25 mouse cellular contexts compared by ENCODE assay signal in genomic region chr10:120446206-120446605, GRCm38 (mm10). TPM values are rescaled to one million over a fixed set of nuclear protein-coding genes. Genes with fewer than 3 reads are reported as not detected.
DNase-seq lines count a peak whose midpoint lies in the region; ATAC-seq and TF ChIP-seq lines count a peak whose summit lies in the region.
"Had no signal": no experiment of that assay in that cellular context is flagged by ENCODE, and none has a peak within 500 bp of the region (broad histone marks: within the 10 kb centered on the region; RNA-seq: fewer than 3 reads in every experiment).

No protein-coding gene starts in this region.

- peak; percentile 35 for DNase-seq in adrenal gland, postnatal 14 days
- DNase-seq in adrenal gland, postnatal 4 days (ENCODE audit: low spot score in 2 of 2), result no peak
- DNase-seq in kidney, postnatal 4 days, result peak; percentile 49 to 60
- no peak for DNase-seq in kidney, adult 18-20 months
- no peak for DNase-seq in heart, adult 2 months
- DNase-seq: adrenal gland, postnatal 25 days; cerebellum, adult 11 months; cerebellum, adult 9-11 months; gastrocnemius, postnatal 10 days; heart, adult 18-20 months; heart, postnatal 36 days; layer of hippocampus, adult 9-11 months; lung, postnatal 36 days; thymus, postnatal 25 days had no signal

- H3K4me1 ChIP-seq in heart, adult 2 months (ENCODE audit: control insufficient read depth, insufficient read depth, low read length), result no peaks in the 10 kb centered on the region
- H3K4me1 ChIP-seq: intestine, embryonic 15.5 days; stomach, embryonic 15.5 days had no signal

- no peak overlapping the region for H3K4me3 ChIP-seq in heart, adult 2 months
- H3K4me3 ChIP-seq: forebrain, embryonic 10.5 days; hindbrain, embryonic 15.5 days; intestine, embryonic 15.5 days; limb, embryonic 15.5 days; lung, embryonic 15.5 days; midbrain, embryonic 12.5 days; stomach, embryonic 15.5 days had no signal

- H3K79me2 ChIP-seq in heart, adult 2 months (replicated peaks; ENCODE audit: control insufficient read depth, insufficient read depth, low read length), result no peaks in the 10 kb centered on the region

- no peak overlapping the region for H3K9ac ChIP-seq in heart, adult 2 months (ENCODE audit: low read depth, low read length)
- H3K9ac ChIP-seq: hindbrain, embryonic 15.5 days; intestine, embryonic 15.5 days; limb, embryonic 15.5 days; lung, embryonic 15.5 days; midbrain, embryonic 12.5 days; stomach, embryonic 15.5 days had no signal

- TF ChIP-seq CTCF in heart, adult 2 months (IDR thresholded peaks at IDR 0.05), result no peak

- no peak overlapping the region for H3K27ac ChIP-seq in heart, adult 2 months
- H3K27ac ChIP-seq: forebrain, embryonic 10.5 days; hindbrain, embryonic 15.5 days; intestine, embryonic 15.5 days; limb, embryonic 15.5 days; lung, embryonic 15.5 days; midbrain, embryonic 12.5 days; stomach, embryonic 15.5 days had no signal

- peak; percentile 44 to 58 for ATAC-seq in hematopoietic stem cell, adult 5-6 weeks (replicated peaks in 1 of 2; ENCODE audit: insufficient read depth in 1 of 2, low FRiP score in 2 of 2, low TSS enrichment in 1 of 2, low read depth in 1 of 2, poor library complexity in 2 of 2, severe bottlenecking in 2 of 2)
- peak; percentile 42 for ATAC-seq in megakaryocyte-erythroid progenitor cell, adult 5-6 weeks (replicated peaks; ENCODE audit: low FRiP score, low TSS enrichment, poor library complexity, severe bottlenecking)
- ATAC-seq: forebrain, embryonic 16.5 days; intestine, embryonic 15.5 days had no signal

- TF ChIP-seq EP300 in heart, adult 2 months (IDR thresholded peaks at IDR 0.05; ENCODE audit: insufficient read depth, low read depth, low read length), result no peak

- no peaks in the 10 kb centered on the region for H3K36me3 ChIP-seq in heart, adult 2 months (ENCODE audit: control insufficient read depth, insufficient read depth, low read length)
- H3K36me3 ChIP-seq: hindbrain, embryonic 15.5 days; lung, embryonic 15.5 days; midbrain, embryonic 12.5 days had no signal

- intact Hi-C loops in heart, adult 2 months (cut with DNase I), result no loop called here

- TF ChIP-seq POLR2A in heart, adult 2 months (IDR thresholded peaks at IDR 0.05; ENCODE audit: insufficient read depth, low read depth, low read length), result no peak

- 56% methylated on average over 9 of the region's 9 CpGs for WGBS in heart, adult 2 months

- H3K27me3 ChIP-seq in heart, adult 2 months (ENCODE audit: control insufficient read depth, insufficient read depth, low read length), result no peaks in the 10 kb centered on the region
- H3K27me3 ChIP-seq: hindbrain, embryonic 15.5 days; intestine, embryonic 15.5 days; limb, embryonic 15.5 days; lung, embryonic 15.5 days; midbrain, embryonic 12.5 days; stomach, embryonic 15.5 days had no signal

RNA-seq across cellular contexts. Expression of gene Hmga2, which starts 30.1 kb away (rescaled TPM):
- 6.5 and 6.9 TPM in 2 replicates for total RNA-seq in adrenal gland, postnatal 14 days (2021)
- 10 to 100 TPM; 13.8 to 14.4 TPM for total RNA-seq in adrenal gland, postnatal 4 days (2021)
- total RNA-seq in hematopoietic stem cell, adult 5-6 weeks (2017), result 3.4 and 10.8 TPM in 2 replicates
- 0.52 and 0.62 TPM in 2 replicates for total RNA-seq in megakaryocyte-erythroid progenitor cell, adult 5-6 weeks (2014; fragmentation: Nextera tagmentation)
- total RNA-seq in megakaryocyte-erythroid progenitor cell, adult 5-6 weeks (2017), result 1.5 TPM in 1 of 2 replicates, not detected in the other
- not detected for total RNA-seq in heart, adult 2 months (2021)
- not detected in 2 replicates for polyA plus RNA-seq in heart, adult 2 months (2012; rRNA removed)
- total RNA-seq: heart, adult 18-20 months; heart, postnatal 36 days; monocyte, adult 5-6 weeks had no signal

Comparison
In these comparisons a context has a peak if more than half of its experiments do, and no peak if none do; other contexts are left out.
1. DNase-seq: peak in adrenal gland, postnatal 14 days (single experiment) and kidney, postnatal 4 days (2 of 2); none in adrenal gland, postnatal 4 days (0 of 2), kidney, adult 18-20 months (single experiment) and heart, adult 2 months (0 of 2).